Mouse (Mus musculus) limb, embryonic 12.5 days (tissue): ENCODE measurements around the gene Mycl. TPM values are rescaled to one million over a fixed set of nuclear protein-coding genes. Genes with fewer than 3 reads are reported as not detected.
A peak's percentile ranks its signal among the peaks of the same experiment; 100 is the strongest.

Experiments
- ATAC-seq: fragments of 200-750 bp; cut with Nextera tagmentation; 2 replicates; pipeline ENCODE4 v1.8.0; 2017; ENCODE audit warnings: low read depth, moderate TSS enrichment; ENCODE audit not compliant: insufficient number of reproducible peaks, insufficient read depth, low FRiP score, low TSS enrichment
- H3K27ac ChIP-seq: fragments of 300-500 bp; sonication (generic); 2 replicates; pipeline ENCODE4 v1.5.1; 2016; ENCODE audit warnings: mild to moderate bottlenecking, moderate library complexity
- H3K27me3 ChIP-seq: fragments of 300-500 bp; sonication (generic); 2 replicates; pipeline ENCODE4 v1.6.1; 2016; ENCODE audit warnings: mild to moderate bottlenecking, moderate library complexity
- H3K36me3 ChIP-seq: fragments of 300-500 bp; sonication (generic); 2 replicates; pipeline ENCODE4 v1.6.1; 2016; ENCODE audit warnings: mild to moderate bottlenecking, moderate library complexity
- H3K4me1 ChIP-seq: fragments of 300-500 bp; sonication (generic); replicated peaks from 2 replicates; pipeline ENCODE4 v1.6.1; 2016
- H3K4me2 ChIP-seq: fragments of 300-500 bp; sonication (generic); 2 replicates; pipeline ENCODE4 v1.6.1; 2016; ENCODE audit warnings: mild to moderate bottlenecking, moderate library complexity
- H3K4me3 ChIP-seq: fragments of 300-500 bp; sonication (generic); replicated peaks from 2 replicates; pipeline ENCODE4 v1.5.1; 2016; ENCODE audit warnings: mild to moderate bottlenecking
- H3K9ac ChIP-seq: fragments of 300-500 bp; sonication (generic); replicated peaks from 2 replicates; pipeline ENCODE4 v1.6.1; 2016; ENCODE audit warnings: mild to moderate bottlenecking, moderate library complexity
- H3K9me3 ChIP-seq: fragments of 300-500 bp; sonication (generic); 2 replicates; pipeline ENCODE4 v1.6.1; 2016; ENCODE audit warnings: mild to moderate bottlenecking, moderate library complexity
- WGBS: fragments of 180-500 bp; shearing (Covaris S2); methylation state at CpG from one replicate; pipeline ENCODE4 v1.1.7; 2016; 5-methylcytosine and 5-hydroxymethylcytosine counted together
- polyA plus RNA-seq: library from polyadenylated mRNA; unstranded; fragments of >200 nt; fragmentation: Nextera tagmentation; extraction: Ambion mirVana; gene quantifications from 2 replicates; pipeline ENCODE4 v1.2.1, GENCODE M21; 2016

Mycl gene
- polyA plus RNA-seq, result 42.8 and 46.3 TPM in 2 replicates

DNA sequence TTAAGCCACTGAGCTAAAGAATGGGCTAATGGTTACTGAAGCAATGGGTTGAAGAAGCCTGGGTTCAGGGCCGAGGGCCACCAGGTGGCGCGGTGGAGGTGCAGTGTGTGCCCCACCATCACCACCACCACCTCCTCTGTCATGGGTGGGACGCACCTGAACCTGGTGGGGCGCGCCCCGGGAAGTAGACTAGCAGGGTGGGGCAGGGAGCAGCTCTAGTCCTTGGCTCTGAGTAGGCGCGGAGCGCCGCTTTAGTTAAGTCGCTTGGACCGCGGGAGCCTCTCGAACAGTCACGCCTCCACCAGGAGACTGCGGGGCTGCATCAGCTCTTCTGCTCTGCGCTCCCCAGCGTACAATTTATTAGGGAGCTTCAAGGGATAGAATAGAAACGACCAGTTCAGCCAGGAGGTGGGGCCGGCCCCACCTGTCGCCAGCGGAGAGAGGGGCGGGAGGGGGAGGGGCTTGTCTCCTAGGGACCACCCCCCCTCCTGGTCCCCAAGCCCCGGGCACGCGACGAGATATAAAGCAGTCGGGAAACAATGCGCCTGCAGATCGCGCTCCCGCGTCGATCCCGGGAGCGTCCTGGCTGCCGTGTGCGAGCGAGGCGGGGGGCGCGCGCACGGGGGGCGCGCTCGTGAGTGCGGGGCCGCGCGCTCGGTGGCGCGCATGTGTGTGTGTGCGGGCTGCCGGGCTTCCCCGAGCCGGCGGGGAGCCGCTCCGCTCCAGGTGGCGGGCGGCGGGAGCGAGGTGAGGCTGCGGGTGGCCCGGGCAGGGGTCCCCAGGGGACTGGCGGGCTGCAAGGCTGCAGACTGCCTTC is at the start of gene Mycl:
Gene Mycl, plus strand, starts transcription at position 249 of the 817 bp plus-strand sequence.
- Histone ChIP-seq H3K36me3 (peaks cover 9% of the 10 kb centered on the region), H3K9me3 (no peaks in the 10 kb centered on the region), H3K27ac (peak within 1 kb of the TSS; percentile 87), H3K4me3 (peak within 1 kb of the TSS; percentile 81), H3K4me2 (peak within 1 kb of the TSS; percentile 89), H3K4me1 (peaks cover 42% of the 10 kb centered on the region), H3K27me3 (peaks cover 6% of the 10 kb centered on the region), H3K9ac (peak within 1 kb of the TSS; percentile 84)
- WGBS, result under 1% methylated on average over 63 of the region's 69 CpGs
- peak; percentile 82 for ATAC-seq

DNA sequence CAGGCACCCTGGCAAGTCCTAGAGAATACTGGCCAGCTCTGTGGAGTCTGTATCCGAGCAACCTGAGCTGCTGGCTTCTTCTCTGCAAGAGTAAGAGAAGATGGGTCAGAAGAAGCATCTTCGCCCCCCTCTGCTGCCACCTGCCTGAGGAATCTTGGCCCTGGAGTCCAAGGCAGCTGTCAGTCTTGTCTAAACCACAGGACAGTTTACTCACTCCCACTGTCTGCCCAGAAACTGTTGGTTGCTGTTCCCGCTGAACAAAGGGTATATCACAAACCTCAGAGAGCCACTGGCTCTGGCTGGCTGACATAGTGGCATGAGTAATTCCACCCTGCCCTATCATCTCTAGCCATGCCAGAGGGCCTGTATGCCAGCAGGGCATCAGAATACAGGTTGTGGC is 48.2 kb upstream of the Mycl start:
- WGBS, result 91% methylated on average over 3 of the region's 3 CpGs
- no peak overlapping the region for H3K4me2 ChIP-seq
- no peak overlapping the region for H3K9ac ChIP-seq
- H3K4me1 ChIP-seq, result no peaks in the 10 kb centered on the region
- ATAC-seq, result no peak
- no peaks in the 10 kb centered on the region for H3K27me3 ChIP-seq
- no peaks in the 10 kb centered on the region for H3K9me3 ChIP-seq
- H3K27ac ChIP-seq, result no peak overlapping the region
- peaks cover 62% of the 10 kb centered on the region for H3K36me3 ChIP-seq
- no peak overlapping the region for H3K4me3 ChIP-seq

DNA sequence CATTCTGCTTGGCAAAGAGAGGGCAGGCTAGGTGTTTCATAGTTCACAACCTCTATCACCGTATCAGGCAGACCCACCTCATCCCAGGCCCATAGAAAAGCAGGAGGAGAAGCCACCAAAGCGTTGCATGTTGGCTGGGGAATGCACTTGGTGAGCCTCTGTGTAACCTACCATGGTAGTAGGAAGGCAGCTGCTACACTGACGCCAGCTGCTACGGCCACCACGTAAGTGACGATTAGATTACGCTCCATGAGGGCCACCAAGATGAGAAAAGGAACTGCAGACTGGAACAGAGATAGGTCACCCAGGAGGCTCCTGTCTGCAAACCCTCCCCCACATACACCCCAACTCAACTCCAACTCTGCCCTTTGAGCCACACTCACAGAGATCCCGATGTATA is 46.4 kb upstream of the Mycl start:
- Histone ChIP-seq H3K4me1 (no peaks in the 10 kb centered on the region), H3K4me3 (no peak overlapping the region), H3K9ac (no peak overlapping the region), H3K9me3 (no peaks in the 10 kb centered on the region), H3K4me2 (no peak overlapping the region), H3K27ac (no peak overlapping the region), H3K36me3 (peaks cover 70% of the 10 kb centered on the region), H3K27me3 (no peaks in the 10 kb centered on the region)
- ATAC-seq, result no peak
- 88% methylated on average over 8 of the region's 8 CpGs for WGBS

DNA sequence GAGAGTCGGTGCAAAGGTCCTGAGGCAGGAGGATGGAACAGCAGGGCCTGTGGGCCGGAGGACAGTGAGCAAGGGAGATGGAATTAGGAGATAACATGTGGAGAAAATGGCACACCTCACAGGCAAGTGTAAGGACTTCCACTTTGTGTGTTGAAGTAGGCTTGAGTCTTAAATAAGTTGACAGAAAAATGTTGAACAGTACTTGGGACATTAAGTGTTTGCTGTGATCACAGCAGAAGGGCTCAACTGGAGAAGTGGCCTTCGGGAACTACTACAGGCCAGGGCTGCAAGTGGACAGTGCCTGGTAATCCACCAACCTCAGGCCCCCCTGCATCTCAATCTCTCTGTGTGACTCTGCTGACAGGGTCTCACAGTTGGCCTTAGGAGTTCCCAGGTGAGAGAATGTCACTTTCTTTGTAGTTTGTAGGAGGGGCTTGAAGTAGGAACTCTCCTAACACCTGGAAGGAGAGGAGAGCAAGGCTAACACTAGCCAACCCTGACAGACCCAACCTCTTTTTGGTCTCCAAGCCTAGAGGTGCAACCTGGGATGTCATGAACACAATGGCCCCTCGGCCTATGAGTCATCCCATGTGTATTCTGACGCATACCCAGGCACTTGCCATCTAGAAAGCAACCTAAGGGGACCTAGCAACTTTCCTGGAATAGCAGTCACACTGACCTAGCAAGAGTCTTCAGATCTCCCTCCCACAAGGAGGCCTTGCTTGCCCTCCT is 40.6 kb upstream of the Mycl start:
- peak; percentile 33; the same call in 1 of the 2 replicates for ATAC-seq
- Histone ChIP-seq H3K36me3 (peaks cover 48% of the 10 kb centered on the region), H3K27me3 (no peaks in the 10 kb centered on the region), H3K27ac (peak overlapping the region; percentile 60), H3K4me3 (peak overlapping the region; percentile 22; the same call in 1 of the 2 replicates), H3K4me1 (peaks cover 37% of the 10 kb centered on the region), H3K4me2 (peak overlapping the region; percentile 51), H3K9ac (no peak overlapping the region), H3K9me3 (no peaks in the 10 kb centered on the region)
- 65% methylated on average over 5 of the region's 5 CpGs for WGBS

DNA sequence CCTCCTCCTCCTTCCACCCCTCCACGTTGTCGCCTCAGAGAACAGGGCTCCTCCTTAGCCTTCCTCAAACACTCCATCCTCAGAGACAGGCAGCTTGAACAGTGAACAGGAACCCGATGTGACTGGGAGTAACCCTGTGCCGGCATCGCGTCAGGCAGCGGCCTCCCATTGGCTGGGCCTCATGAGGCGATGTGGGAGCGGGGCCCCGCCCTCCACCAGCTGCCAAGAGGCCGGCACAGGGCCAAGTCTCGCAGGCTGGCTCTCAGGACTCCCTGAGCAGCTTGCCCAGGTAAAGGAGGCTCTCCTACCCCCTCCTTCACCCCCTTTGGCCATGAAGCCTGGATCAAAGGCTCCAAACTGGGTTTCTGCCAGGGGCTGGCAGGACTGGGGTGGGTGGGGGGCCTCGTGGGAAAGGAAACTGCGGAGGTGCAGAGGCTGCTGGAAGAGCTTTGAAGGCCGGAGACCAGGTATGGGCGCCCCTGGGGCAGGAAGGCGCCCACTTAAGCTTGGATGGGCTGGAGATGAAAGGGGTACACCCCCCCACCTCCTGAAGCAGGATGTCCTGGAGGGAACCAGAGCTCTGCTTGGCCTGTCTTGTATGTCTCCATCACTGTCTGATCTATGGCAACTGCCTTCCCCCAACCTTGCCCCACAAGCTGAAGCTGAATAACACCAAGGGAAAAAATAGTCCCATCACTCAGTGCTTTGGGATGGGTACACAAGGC is 39.9 kb upstream of the Mycl start:
- ATAC-seq, result peak; percentile 89
- H3K4me3 ChIP-seq, result peak overlapping the region; percentile 22

DNA sequence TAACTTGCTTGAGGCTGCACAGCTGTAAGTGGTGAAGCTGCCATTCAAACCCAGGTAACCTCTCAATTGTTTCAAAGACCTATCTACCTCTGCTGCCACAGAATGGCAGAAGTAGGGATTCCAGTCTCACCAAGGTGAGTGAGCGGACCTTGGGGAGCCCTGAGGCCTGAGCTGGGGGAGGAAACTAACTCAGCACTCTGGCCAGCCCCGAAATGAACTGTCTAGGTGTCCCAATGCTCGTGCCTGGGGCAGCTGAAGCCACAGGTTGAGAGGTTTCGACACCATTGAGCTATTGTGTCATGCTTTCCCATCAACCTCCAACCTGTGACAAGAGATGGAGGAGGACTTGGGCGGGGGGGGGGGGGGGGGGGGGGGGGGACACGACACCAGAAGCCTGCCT is 39.2 kb upstream of the Mycl start:
- H3K9ac ChIP-seq, result no peak overlapping the region
- no peak for ATAC-seq
- peaks cover 34% of the 10 kb centered on the region for H3K36me3 ChIP-seq
- no peaks in the 10 kb centered on the region for H3K9me3 ChIP-seq
- H3K4me3 ChIP-seq, result no peak overlapping the region
- H3K4me2 ChIP-seq, result no peak overlapping the region
- H3K27me3 ChIP-seq, result 0 out of 2 replicates have a peak, but pooled peaks cover 3% of the 10 kb centered on the region
- WGBS, result 88% methylated on average over 4 of the region's 6 CpGs
- no peak overlapping the region for H3K27ac ChIP-seq
- peaks cover 44% of the 10 kb centered on the region for H3K4me1 ChIP-seq

More for the DNA sequence above, 39.9 kb upstream of the Mycl start:
- H3K4me1 ChIP-seq, result peaks cover 41% of the 10 kb centered on the region
- peak overlapping the region; percentile 60 for H3K27ac ChIP-seq
- no peaks in the 10 kb centered on the region for H3K27me3 ChIP-seq
- H3K4me2 ChIP-seq, result peak overlapping the region; percentile 51
- no peaks in the 10 kb centered on the region for H3K9me3 ChIP-seq
- H3K36me3 ChIP-seq, result peaks cover 41% of the 10 kb centered on the region
- H3K9ac ChIP-seq, result no peak overlapping the region; the same call in 1 of the 2 replicates
- WGBS, result 5% methylated on average over 17 of the region's 17 CpGs

DNA sequence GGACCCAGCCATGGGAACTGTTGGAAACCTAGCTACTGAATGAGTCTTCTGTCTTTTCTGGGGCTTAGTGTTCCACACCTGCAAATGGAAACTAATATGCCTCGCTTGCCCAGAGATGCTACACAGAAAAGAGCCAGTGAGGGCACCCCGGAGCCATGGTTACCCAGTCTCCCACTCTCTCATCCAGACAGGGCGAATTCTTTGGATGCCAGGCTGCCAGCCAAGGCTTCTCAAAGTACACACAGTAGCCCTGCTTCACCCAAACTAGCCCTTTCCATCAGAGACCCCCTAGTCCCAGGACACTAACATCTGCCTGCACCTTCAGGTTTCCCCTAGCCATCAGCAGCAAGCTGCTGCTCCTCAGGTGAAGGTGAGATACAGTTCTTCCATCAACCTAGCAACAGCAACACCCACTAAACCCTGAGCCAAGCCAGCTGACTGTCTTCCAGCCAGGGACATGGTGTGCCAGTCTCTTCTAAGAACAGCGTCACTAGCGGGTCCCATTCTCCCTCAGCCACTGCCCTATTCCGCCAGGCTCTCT is 36.9 kb upstream of the Mycl start:
- Histone ChIP-seq H3K27me3 (peaks cover 7% of the 10 kb centered on the region; the same call in 1 of the 2 replicates), H3K9me3 (no peaks in the 10 kb centered on the region), H3K4me2 (peak overlapping the region; percentile 96; the same call in 1 of the 2 replicates), H3K27ac (0 out of 2 replicates have a peak overlapping the region, but pooled peaks have one; percentile 29), H3K36me3 (peaks cover 25% of the 10 kb centered on the region), H3K4me1 (peaks cover 58% of the 10 kb centered on the region), H3K9ac (0 out of 2 replicates have a peak overlapping the region, but pooled peaks have one; percentile 9), H3K4me3 (0 out of 2 replicates have a peak overlapping the region, but pooled peaks have one; percentile 6)
- ATAC-seq, result no peak
- 91% methylated on average over 6 of the region's 6 CpGs for WGBS

DNA sequence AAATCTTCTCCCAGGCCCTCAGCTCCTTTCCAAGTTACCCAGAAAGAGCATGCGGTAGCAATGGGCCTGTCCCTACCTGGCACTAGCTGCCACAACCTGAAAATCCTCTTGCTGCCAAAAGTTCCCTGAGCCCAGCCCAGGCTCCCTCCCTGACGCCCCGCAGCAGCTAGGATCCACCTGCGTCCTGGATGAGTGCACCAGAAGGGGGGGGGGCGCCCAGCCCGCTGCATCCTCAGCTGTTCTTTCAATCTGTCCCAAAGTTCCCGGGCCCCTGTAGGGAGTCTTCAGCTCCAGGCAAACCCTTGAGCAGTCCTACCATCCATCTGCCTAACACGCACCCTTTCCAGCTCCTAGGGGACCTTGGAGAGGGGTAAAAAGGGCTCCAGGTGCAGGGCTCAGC is 35.6 kb upstream of the Mycl start:
- H3K36me3 ChIP-seq, result peaks cover 15% of the 10 kb centered on the region
- H3K9ac ChIP-seq, result peak overlapping the region; percentile 72
- 8% methylated on average over 8 of the region's 8 CpGs for WGBS
- H3K4me3 ChIP-seq, result peak overlapping the region; percentile 69
- H3K9me3 ChIP-seq, result no peaks in the 10 kb centered on the region
- H3K27me3 ChIP-seq, result peaks cover 7% of the 10 kb centered on the region; the same call in 1 of the 2 replicates
- H3K4me2 ChIP-seq, result peak overlapping the region; percentile 96
- no peak for ATAC-seq
- H3K4me1 ChIP-seq, result peaks cover 57% of the 10 kb centered on the region
- H3K27ac ChIP-seq, result no peak overlapping the region

DNA sequence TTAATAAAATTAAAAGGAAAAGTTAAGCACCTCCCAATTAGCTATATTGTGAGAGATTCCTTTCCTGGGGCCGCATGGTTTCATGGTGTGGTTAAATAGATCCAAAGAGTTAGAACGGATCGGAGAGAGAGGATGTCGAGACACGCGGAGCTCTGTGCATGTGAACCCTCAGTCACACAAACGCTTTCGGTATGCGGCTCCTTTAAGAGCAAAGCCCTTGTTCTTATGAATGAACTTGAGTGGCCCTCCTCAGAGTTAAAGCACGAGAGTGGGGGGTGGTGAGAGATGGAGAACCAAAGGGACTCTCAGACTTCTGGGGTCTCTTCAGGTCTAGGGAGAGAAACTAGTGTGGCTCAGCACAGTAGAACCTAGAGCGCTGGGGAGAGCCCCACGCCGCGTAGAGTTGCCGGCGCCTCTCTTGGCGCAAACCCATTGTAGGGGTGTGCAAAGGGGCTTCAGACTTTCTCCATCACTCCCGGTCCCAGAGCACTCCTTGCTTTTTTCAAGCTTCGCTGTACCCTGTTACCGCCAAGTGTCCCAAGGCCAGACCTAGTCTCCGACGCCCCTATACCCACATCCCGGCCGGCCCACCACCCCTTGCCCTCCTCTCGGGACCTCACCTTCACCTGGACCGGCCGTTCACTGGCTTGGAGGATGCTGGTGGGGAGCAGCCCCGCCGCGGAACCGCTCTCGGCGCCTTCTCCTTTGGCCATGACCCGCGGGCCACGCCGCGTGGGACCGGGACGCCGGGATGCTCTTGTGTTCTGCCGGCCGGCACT is 34.9 kb upstream of the Mycl start:
- peak overlapping the region; percentile 69 for H3K4me3 ChIP-seq
- peaks cover 14% of the 10 kb centered on the region for H3K36me3 ChIP-seq
- peak; percentile 32; the same call in 1 of the 2 replicates for ATAC-seq
- H3K27me3 ChIP-seq, result peaks cover 7% of the 10 kb centered on the region; the same call in 1 of the 2 replicates
- WGBS, result under 1% methylated on average over 43 of the region's 43 CpGs
- peak overlapping the region; percentile 67 for H3K27ac ChIP-seq
- H3K4me1 ChIP-seq, result peaks cover 52% of the 10 kb centered on the region
- peak overlapping the region; percentile 96 for H3K4me2 ChIP-seq
- H3K9me3 ChIP-seq, result no peaks in the 10 kb centered on the region
- H3K9ac ChIP-seq, result peak overlapping the region; percentile 72

DNA sequence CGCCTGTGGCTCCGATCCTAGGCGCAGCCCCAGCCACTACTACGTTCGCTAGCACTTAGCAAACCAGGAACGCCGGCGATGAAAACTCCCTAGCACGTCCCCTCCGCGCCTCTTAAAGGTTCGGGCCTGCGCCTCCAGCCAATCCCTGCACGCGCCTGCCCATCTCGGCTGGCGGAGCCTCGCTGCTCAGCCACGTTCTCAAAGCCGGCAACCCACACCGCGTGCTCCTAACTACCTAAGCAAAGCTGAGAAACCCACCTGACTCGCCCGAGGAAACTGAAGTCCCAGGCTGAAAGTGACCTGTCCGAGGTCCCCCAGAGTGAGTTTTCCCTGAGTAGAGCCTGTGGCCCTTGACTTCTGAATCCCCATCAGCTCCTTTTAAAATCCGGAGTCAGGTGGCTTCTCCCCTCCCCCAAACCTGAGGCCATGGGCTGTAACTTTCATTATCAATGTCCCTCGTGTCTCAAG is 34.3 kb upstream of the Mycl start, which contains the start of gene Mfsd2a:
Gene Mfsd2a, minus strand, starts transcription at position 89 of the 468 bp plus-strand sequence.
- under 1% methylated on average over 27 of the region's 27 CpGs for WGBS

More for the DNA sequence above, 34.3 kb upstream of the Mycl start, which contains the start of gene Mfsd2a:
- H3K27ac ChIP-seq, result peak within 1 kb of the TSS; percentile 67
- H3K4me2 ChIP-seq, result peak within 1 kb of the TSS; percentile 96
- no peaks in the 10 kb centered on the region for H3K9me3 ChIP-seq
- H3K36me3 ChIP-seq, result peaks cover 14% of the 10 kb centered on the region
- H3K4me3 ChIP-seq, result peak within 1 kb of the TSS; percentile 69
- peak; percentile 77 for ATAC-seq
- H3K4me1 ChIP-seq, result peaks cover 45% of the 10 kb centered on the region
- H3K9ac ChIP-seq, result peak within 1 kb of the TSS; percentile 72
- H3K27me3 ChIP-seq, result peaks cover 7% of the 10 kb centered on the region; the same call in 1 of the 2 replicates
